Mouse (Mus musculus) central nervous system, embryonic 14 days (tissue): ENCODE results near the gene Eml1. TPM values are rescaled to one million over a fixed set of nuclear protein-coding genes. Genes with fewer than 3 reads are reported as not detected.

Source experiments
- polyA plus RNA-seq: library from polyadenylated mRNA; depleted of rRNA; stranded (reverse); fragments of >200 nt; gene quantifications from 2 replicates; pipeline ENCODE4 v1.2.3, GENCODE M21; 2012; rRNA removed

Gene Eml1
- 43.8 and 45.1 TPM in 2 replicates for polyA plus RNA-seq

DNA sequence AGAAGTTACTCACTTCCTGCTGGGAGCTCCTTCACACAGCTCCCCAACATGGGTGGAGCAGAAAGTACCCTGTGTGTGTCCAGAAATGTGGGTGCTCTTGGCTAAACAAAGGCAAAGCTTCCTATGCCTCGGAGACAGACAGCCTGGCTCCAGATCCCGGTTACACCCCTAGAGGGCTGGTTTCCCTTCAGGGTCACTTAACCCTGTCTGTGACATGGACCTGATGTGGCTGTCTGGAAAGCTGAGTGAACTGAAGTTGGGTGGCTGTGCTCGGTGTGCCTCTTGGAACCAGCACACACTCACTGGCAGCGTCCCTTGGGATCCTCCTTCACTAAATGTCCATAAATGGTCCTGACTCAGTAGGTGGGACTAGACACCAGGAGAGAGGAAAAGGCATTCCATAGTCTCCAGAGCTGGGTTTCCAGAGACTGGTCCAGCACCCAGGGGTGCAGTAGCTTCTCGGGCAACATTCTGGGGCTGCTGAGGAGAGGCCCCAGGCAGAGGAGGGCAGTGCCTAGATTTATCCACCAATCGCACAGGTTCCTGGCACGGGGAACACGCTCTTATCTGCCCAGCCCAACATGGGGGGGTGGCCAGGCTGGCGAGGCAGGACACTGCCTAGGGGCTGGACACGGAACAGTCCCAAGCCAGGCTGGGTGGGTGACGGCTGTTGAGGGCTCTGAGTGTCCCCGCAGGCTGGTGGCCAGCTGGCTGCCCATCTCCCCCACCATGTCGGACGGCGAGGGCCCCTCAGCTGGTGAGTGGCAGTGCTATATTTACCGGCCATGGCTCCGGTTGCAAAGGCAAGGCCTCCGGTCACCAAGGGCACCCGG, at the start of gene Eml1:
Gene Eml1, plus strand, starts transcription at position 362 of the 833 bp plus-strand sequence.

DNA sequence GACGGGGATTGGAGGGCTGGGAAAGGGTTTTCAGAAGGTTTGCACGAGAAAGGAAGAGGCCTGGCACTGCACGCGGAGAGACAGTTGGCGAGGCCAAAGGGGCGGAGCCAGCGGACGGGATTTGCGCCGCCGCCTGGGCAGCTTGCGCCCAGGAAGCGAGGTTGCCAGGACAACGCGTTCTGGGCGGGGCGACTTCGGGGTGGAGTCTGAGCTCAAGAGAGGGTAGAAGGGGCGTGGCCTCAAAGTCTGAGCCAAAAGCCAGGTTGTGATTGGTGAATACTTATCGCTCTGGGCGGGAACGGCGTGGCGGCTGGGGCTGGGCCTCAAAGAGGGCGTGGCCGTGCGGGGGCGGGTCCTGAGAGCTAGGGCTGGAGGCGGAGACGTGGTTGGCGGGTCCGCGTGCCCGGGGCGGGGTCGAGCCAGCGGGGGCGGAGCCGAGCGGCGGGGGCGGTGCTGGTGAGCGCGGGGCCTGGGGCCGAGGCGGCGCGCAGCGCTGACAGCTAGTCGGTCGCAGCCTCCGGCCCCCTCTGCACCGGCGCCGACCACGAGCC, 36.8 kb upstream of the Eml1 start, which contains the start of gene Cyp46a1:
Gene Cyp46a1, plus strand, starts transcription at position 487 of the 551 bp plus-strand sequence.

DNA sequence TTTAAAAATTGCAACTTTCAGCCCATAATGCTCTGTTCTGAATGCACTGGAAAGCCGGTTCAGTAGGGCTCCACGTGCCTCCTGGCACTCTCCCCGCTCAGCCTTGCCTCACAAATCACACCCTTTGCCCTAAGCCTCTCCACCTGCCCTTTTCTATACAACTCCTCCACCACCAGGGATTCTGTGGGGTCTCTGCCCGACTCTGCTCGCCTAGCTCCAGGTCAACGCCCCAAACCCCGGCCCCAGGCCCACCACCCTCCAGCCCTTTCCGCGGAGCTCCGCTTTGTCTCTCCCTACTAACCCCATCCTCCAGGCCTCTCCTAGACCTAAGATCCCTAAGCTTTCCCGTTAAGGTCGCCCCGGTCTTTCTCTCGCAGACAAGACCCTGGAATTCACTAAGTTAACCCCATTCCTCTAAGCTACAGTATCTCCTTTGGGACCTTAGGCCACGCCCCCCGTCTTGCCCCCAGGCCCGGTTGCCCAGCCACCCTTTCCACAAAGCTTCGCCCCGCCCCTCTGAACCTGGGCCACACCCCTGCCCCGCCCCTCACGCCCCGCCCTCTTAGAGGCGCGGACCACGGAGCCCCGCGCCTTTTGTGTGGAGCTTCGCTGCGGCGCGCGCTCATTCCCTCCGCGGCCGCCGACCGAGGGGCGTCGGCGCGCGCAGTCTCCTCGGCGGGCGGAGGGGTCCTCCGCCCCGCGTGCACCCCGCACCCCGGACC, 183.5 kb downstream of the Eml1 start, which contains the start of gene Evl:
Gene Evl, plus strand, starts transcription at position 601 of the 722 bp plus-strand sequence.

Other genes with a start within 250 kb of the Eml1 start
- 70.6 and 76.4 TPM in 2 replicates for gene Setd3, start 191.6 kb upstream of the Eml1 start, polyA plus RNA-seq
- gene Ccnk, start 191.4 kb upstream of the Eml1 start, polyA plus RNA-seq: 36.0 and 36.5 TPM in 2 replicates
- gene Ccdc85c, start 95.5 kb upstream of the Eml1 start, polyA plus RNA-seq: 29.4 and 32.0 TPM in 2 replicates
- 3.9 and 4.2 TPM in 2 replicates for gene Hhipl1, start 64.7 kb upstream of the Eml1 start, polyA plus RNA-seq
- gene Cyp46a1, start 36.6 kb upstream of the Eml1 start, polyA plus RNA-seq: 41.5 and 46.2 TPM in 2 replicates
- 365 and 404 TPM in 2 replicates for gene Evl, start 183.8 kb downstream of the Eml1 start, polyA plus RNA-seq